Mouse (Mus musculus) thymus, adult 2 months (tissue): Measurements from ENCODE around the gene Atp8a2. TPM values are rescaled to one million over a fixed set of nuclear protein-coding genes. Genes with fewer than 3 reads are reported as not detected.
A peak's percentile ranks its signal among the peaks of the same experiment; 100 is the strongest.

Source experiments
- DNase-seq: peaks from one replicate; pipeline ENCODE4 v3.0.0; 2021
- H3K27ac ChIP-seq: fragments of 200-500 bp; 2 replicates; pipeline ENCODE4 v1.5.1; 2012; ENCODE audit warnings: low read length, control low read depth; ENCODE audit not compliant: control insufficient read depth, insufficient read depth
- H3K27me3 ChIP-seq: fragments of 200-500 bp; 2 replicates; pipeline ENCODE4 v1.6.1; 2012; ENCODE audit warnings: mild to moderate bottlenecking, low read length, moderate library complexity, mixed read lengths; ENCODE audit not compliant: control insufficient read depth, insufficient read depth
- H3K36me3 ChIP-seq: fragments of 200-500 bp; 2 replicates; pipeline ENCODE4 v1.6.1; 2012; ENCODE audit warnings: mild to moderate bottlenecking, low read length, moderate library complexity; ENCODE audit not compliant: control insufficient read depth, insufficient read depth
- H3K4me1 ChIP-seq: fragments of 200-500 bp; replicated peaks from 2 replicates; pipeline ENCODE4 v1.6.1; 2012; ENCODE audit warnings: low read length; ENCODE audit not compliant: control insufficient read depth, insufficient read depth
- H3K4me3 ChIP-seq: fragments of 200-500 bp; 2 replicates; pipeline ENCODE4 v1.5.1; 2012; ENCODE audit warnings: mild to moderate bottlenecking, low read length, control low read depth, moderate library complexity; ENCODE audit not compliant: control insufficient read depth, insufficient read depth
- CTCF ChIP-seq: fragments of 200-500 bp; IDR thresholded peaks from 2 replicates; pipeline ENCODE4 v1.5.1; 2012; ENCODE audit warnings: mild to moderate bottlenecking, control low read depth, low read length, moderate library complexity, borderline replicate concordance; ENCODE audit not compliant: control insufficient read depth, poor library complexity, insufficient read depth; ENCODE audit errors: extremely low read depth
- POLR2A ChIP-seq: fragments of 200-500 bp; IDR thresholded peaks from 2 replicates; pipeline ENCODE4 v1.6.1; 2012; ENCODE audit warnings: mild to moderate bottlenecking, low read length, control low read depth, moderate library complexity; ENCODE audit not compliant: control insufficient read depth, poor library complexity, insufficient read depth; ENCODE audit errors: extremely low read depth
- WGBS: fragments of 180-500 bp; shearing (Covaris S2); methylation state at CpG from one replicate; pipeline ENCODE4 v1.1.7; 2018; 5-methylcytosine and 5-hydroxymethylcytosine counted together
- polyA plus RNA-seq: library from polyadenylated mRNA; depleted of rRNA; stranded (reverse); fragments of >200 nt; gene quantifications from 2 replicates; pipeline ENCODE4 v1.2.3, GENCODE M21; 2012

Gene Atp8a2
- polyA plus RNA-seq, 1 experiment = 0.38 TPM

- no peak for DNase-seq
- no peak overlapping the region for H3K27ac ChIP-seq
- no peak overlapping the region for H3K4me3 ChIP-seq
- H3K27me3 ChIP-seq = no peaks in the 10 kb centered on the region
- WGBS = 95% methylated on average over 3 of the region's 3 CpGs
- H3K36me3 ChIP-seq = no peaks in the 10 kb centered on the region
- H3K4me1 ChIP-seq = no peaks in the 10 kb centered on the region
- no peak for TF ChIP-seq POLR2A
- no peak for TF ChIP-seq CTCF
These were observed 136.0 kb downstream of the Atp8a2 start for GRCm38 (mm10) chr14:60061023-60061422.

- H3K4me1 ChIP-seq = no peaks in the 10 kb centered on the region
- DNase-seq = no peak
- H3K36me3 ChIP-seq = no peaks in the 10 kb centered on the region
- WGBS = 82% methylated on average over 3 of the region's 3 CpGs
- H3K27me3 ChIP-seq = no peaks in the 10 kb centered on the region
- TF ChIP-seq CTCF = no peak
- TF ChIP-seq POLR2A = no peak
- H3K4me3 ChIP-seq = no peak overlapping the region
- H3K27ac ChIP-seq = no peak overlapping the region
These were observed 138.1 kb downstream of the Atp8a2 start for GRCm38 (mm10) chr14:60058867-60059266.

- WGBS = 96% methylated on average over 4 of the region's 4 CpGs
- no peak overlapping the region for H3K4me3 ChIP-seq
These were observed 141.7 kb downstream of the Atp8a2 start for GRCm38 (mm10) chr14:60055231-60055630.

GRCm38 (mm10) chr14:60030666-60031065, 166.3 kb downstream of the Atp8a2 start:
- Histone ChIP-seq H3K27me3 (no peaks in the 10 kb centered on the region), H3K4me1 (no peaks in the 10 kb centered on the region; the same call in 1 of the 2 replicates), H3K27ac (no peak overlapping the region), H3K36me3 (no peaks in the 10 kb centered on the region), H3K4me3 (no peak overlapping the region)
- WGBS = 87% methylated on average over 2 of the region's 2 CpGs
- TF ChIP-seq POLR2A (no peak), CTCF (no peak)
- DNase-seq = no peak

More at GRCm38 (mm10) chr14:60055231-60055630, 141.7 kb downstream of the Atp8a2 start:
- H3K27ac ChIP-seq = no peak overlapping the region
- TF ChIP-seq POLR2A = no peak
- TF ChIP-seq CTCF = no peak
- no peaks in the 10 kb centered on the region for H3K4me1 ChIP-seq
- H3K36me3 ChIP-seq = no peaks in the 10 kb centered on the region
- no peak for DNase-seq
- no peaks in the 10 kb centered on the region for H3K27me3 ChIP-seq

GRCm38 (mm10) chr14:60027139-60027538, 169.8 kb downstream of the Atp8a2 start:
- no peak for DNase-seq
- 67% methylated on average over 1 of the region's 1 CpGs for WGBS
- Histone ChIP-seq H3K4me1 (no peaks in the 10 kb centered on the region; the same call in 1 of the 2 replicates), H3K36me3 (no peaks in the 10 kb centered on the region), H3K4me3 (no peak overlapping the region), H3K27ac (no peak overlapping the region), H3K27me3 (no peaks in the 10 kb centered on the region)
- no peak for TF ChIP-seq POLR2A

GRCm38 (mm10) chr14:60026647-60027046, 170.3 kb downstream of the Atp8a2 start:
- no peak for DNase-seq
- TF ChIP-seq POLR2A = no peak
- no peak for TF ChIP-seq CTCF
- no peak overlapping the region for H3K27ac ChIP-seq
- no peak overlapping the region for H3K4me3 ChIP-seq
- H3K36me3 ChIP-seq = no peaks in the 10 kb centered on the region
- no peaks in the 10 kb centered on the region; the same call in 1 of the 2 replicates for H3K4me1 ChIP-seq
- no peaks in the 10 kb centered on the region for H3K27me3 ChIP-seq
- 90% methylated on average over 8 of the region's 8 CpGs for WGBS

- no peaks in the 10 kb centered on the region for H3K4me1 ChIP-seq
- 34% methylated on average over 4 of the region's 4 CpGs for WGBS
- H3K4me3 ChIP-seq = no peak overlapping the region
- H3K27me3 ChIP-seq = no peaks in the 10 kb centered on the region
- no peaks in the 10 kb centered on the region for H3K36me3 ChIP-seq
- no peak overlapping the region for H3K27ac ChIP-seq
- no peak for TF ChIP-seq POLR2A
- TF ChIP-seq CTCF = no peak
- peak; percentile 68 for DNase-seq
These were observed 181.1 kb downstream of the Atp8a2 start for GRCm38 (mm10) chr14:60015891-60016290.

- TF ChIP-seq POLR2A (no peak), CTCF (no peak)
- no peaks in the 10 kb centered on the region for H3K4me1 ChIP-seq
- H3K36me3 ChIP-seq = no peaks in the 10 kb centered on the region
- H3K27ac ChIP-seq = no peak overlapping the region
- WGBS = 93% methylated on average over 1 of the region's 1 CpGs
- no peaks in the 10 kb centered on the region for H3K27me3 ChIP-seq
- DNase-seq = no peak
- no peak overlapping the region for H3K4me3 ChIP-seq
These were observed 195.2 kb downstream of the Atp8a2 start for GRCm38 (mm10) chr14:60001801-60002200.
